Comparison of ENCODE assay signal across 28 mouse cellular contexts in the genomic region with DNA sequence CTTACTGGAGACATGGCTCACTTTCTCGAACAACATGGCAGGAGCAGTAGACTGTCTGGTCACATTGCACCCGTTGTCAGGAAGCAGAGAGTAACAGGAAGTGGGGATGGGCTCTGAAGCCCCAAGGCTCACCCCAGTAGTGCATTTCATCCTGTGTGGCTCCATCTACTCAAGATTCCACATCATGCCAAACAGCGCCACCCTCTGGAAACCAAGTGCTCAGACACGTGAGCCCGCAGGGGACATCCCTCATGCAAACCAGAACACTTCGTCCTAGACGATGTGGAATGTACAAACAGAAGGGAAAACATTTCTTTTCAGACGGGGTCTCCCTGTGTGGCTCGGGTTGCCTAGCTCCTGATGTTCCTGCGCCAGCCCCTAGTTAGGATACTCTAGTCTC.
DNase-seq lines count a peak whose midpoint lies in the region; ATAC-seq and TF ChIP-seq lines count a peak whose summit lies in the region.
"Had no signal": no experiment of that assay in that cellular context is flagged by ENCODE, and none has a peak within 500 bp of the region (broad histone marks: within the 10 kb centered on the region; RNA-seq: fewer than 3 reads in every experiment).

No protein-coding gene starts in this region.

- H3K4me3 ChIP-seq in layer of hippocampus, adult 2 months = no peak overlapping the region
- no peak overlapping the region for H3K4me3 ChIP-seq in testis, adult 2 months (ENCODE audit: control insufficient read depth, low read depth, low read length)
- H3K4me3 ChIP-seq in heart, embryonic 12.5 days = no peak overlapping the region
- H3K4me3 ChIP-seq: erythroblast, embryonic 14.5 days; gastrocnemius, adult 2 months; hindbrain, embryonic 13.5 days; kidney, embryonic 15.5 days; limb, embryonic 12.5 days had no signal

- TF ChIP-seq POLR2A in testis, adult 2 months (IDR thresholded peaks at IDR 0.05; ENCODE audit: control insufficient read depth, low read depth, low read length) = no peak

- peak; percentile 58 for TF ChIP-seq CTCF in layer of hippocampus, adult 2 months (conservative IDR thresholded peaks at IDR 0.05)
- TF ChIP-seq CTCF in testis, adult 2 months (IDR thresholded peaks at IDR 0.05; ENCODE audit: control insufficient read depth, insufficient read depth, insufficient replicate concordance, low read depth, low read length) = peak; percentile 26; the same call in 1 of the 2 replicates

- no peak for DNase-seq in layer of hippocampus, adult 2 months (ENCODE audit: low spot score in 2 of 2)
- DNase-seq in layer of hippocampus, adult 8-10 months (ENCODE audit: low spot score in 2 of 2) = no peak
- no peak for DNase-seq in testis, postnatal 14 days (ENCODE audit: low spot score)
- peak; percentile 10 for DNase-seq in NIH3T3 (ENCODE audit: low read depth)
- DNase-seq in heart, postnatal 25 days (ENCODE audit: low spot score) = no peak
- DNase-seq: adrenal gland, adult 8-10 months; cerebellum, adult 11-12 months; cerebellum, adult 9-11 months; gastrocnemius, adult 2 months; heart, postnatal 36 days; kidney, adult 18-20 months; kidney, postnatal 25 days; layer of hippocampus, postnatal 36 days; midbrain, embryonic 14.5 days; right cerebral cortex, postnatal 25 days; spleen, adult 18-20 months; thymus, adult 2 months; thymus, postnatal 36 days had no signal

- ATAC-seq in heart, embryonic 12.5 days (ENCODE audit: insufficient number of reproducible peaks, low FRiP score) = no peak
- ATAC-seq: CD4-positive, CD25-positive, alpha-beta regulatory T cell, adult 4 months; forebrain, embryonic 16.5 days; lung, postnatal 0 days had no signal

- no peaks in the 10 kb centered on the region for H3K36me3 ChIP-seq in testis, adult 2 months (ENCODE audit: control insufficient read depth, insufficient read depth, low read length)
- H3K36me3 ChIP-seq in heart, embryonic 12.5 days = no peaks in the 10 kb centered on the region
- H3K36me3 ChIP-seq: hindbrain, embryonic 13.5 days; kidney, embryonic 15.5 days; limb, embryonic 12.5 days had no signal

- WGBS in heart, embryonic 12.5 days = 80% methylated on average over 10 of the region's 10 CpGs

- no peak overlapping the region for H3K4me2 ChIP-seq in heart, embryonic 12.5 days
- H3K4me2 ChIP-seq: hindbrain, embryonic 13.5 days; kidney, embryonic 15.5 days; limb, embryonic 12.5 days had no signal

- intact Hi-C loops in heart, postnatal 25 days (cut with DNase I) = no loop called here

- H3K27me3 ChIP-seq in testis, adult 2 months (ENCODE audit: control insufficient read depth, insufficient read depth, low read length) = no peaks in the 10 kb centered on the region
- no peaks in the 10 kb centered on the region for H3K27me3 ChIP-seq in heart, embryonic 12.5 days (replicated peaks)
- H3K27me3 ChIP-seq: hindbrain, embryonic 13.5 days; kidney, embryonic 15.5 days; limb, embryonic 12.5 days had no signal

- no peak overlapping the region for H3K27ac ChIP-seq in layer of hippocampus, adult 2 months
- no peak overlapping the region for H3K27ac ChIP-seq in testis, adult 2 months (ENCODE audit: control insufficient read depth, insufficient read depth, low read depth, low read length)
- no peak overlapping the region for H3K27ac ChIP-seq in heart, embryonic 12.5 days (ENCODE audit: poor library complexity, severe bottlenecking)
- H3K27ac ChIP-seq: gastrocnemius, adult 2 months; hindbrain, embryonic 13.5 days; kidney, embryonic 15.5 days; limb, embryonic 12.5 days; macrophage had no signal

- H3K9ac ChIP-seq in heart, embryonic 12.5 days = no peak overlapping the region
- H3K9ac ChIP-seq: hindbrain, embryonic 13.5 days; kidney, embryonic 15.5 days; limb, embryonic 12.5 days had no signal

- H3K9me3 ChIP-seq in heart, embryonic 12.5 days (replicated peaks) = no peaks in the 10 kb centered on the region
- H3K9me3 ChIP-seq: kidney, embryonic 15.5 days; limb, embryonic 12.5 days had no signal

- peaks cover 7% of the 10 kb centered on the region; the same call in 1 of the 2 replicates for H3K4me1 ChIP-seq in testis, adult 2 months (ENCODE audit: control insufficient read depth, insufficient read depth, low read length)
- H3K4me1 ChIP-seq in heart, embryonic 12.5 days (replicated peaks) = no peaks in the 10 kb centered on the region
- H3K4me1 ChIP-seq: hindbrain, embryonic 13.5 days; kidney, embryonic 15.5 days; limb, embryonic 12.5 days had no signal
